Mouse (Mus musculus): ENCODE data around the gene Fgfr2.

- no peak for TF ChIP-seq CTCF (IDR thresholded peaks at IDR 0.05; ENCODE audit: control insufficient read depth, insufficient read depth, insufficient replicate concordance, low read depth, low read length)
- TF ChIP-seq POLR2A (IDR thresholded peaks at IDR 0.05; ENCODE audit: control insufficient read depth, low read depth, low read length), result no peak
These were observed 2975.9 kb downstream of the Fgfr2 start for GRCm38 (mm10) chr7:130147230-130147629.
